Mouse (Mus musculus): ENCODE measurements at regions not wholly inside any gene's neighbourhood (a gene's known extent, or its start where the extent isn't known, plus 50 kb on each side); places are given as distances from the start of the nearest gene placed in this dataset.
"Not testable (repeated sequence)": the region's sequence is repeated elsewhere in the genome, so short reads cannot be mapped to it uniquely, and the experiment has no call there.

GRCm38 (mm10) chr1:41887556-41887955, 808.0 kb upstream of the Pou3f3 start:
- no peak for DNase-seq (ENCODE audit: low read depth, low spot score)

- DNase-seq (ENCODE audit: low read depth, low spot score), result no peak
Observed at GRCm38 (mm10) chr1:41888213-41888612, 807.4 kb upstream of the Pou3f3 start.

GRCm38 (mm10) chr1:41888966-41889365, 806.6 kb upstream of the Pou3f3 start:
- no peak for DNase-seq (ENCODE audit: low read depth, low spot score)

GRCm38 (mm10) chr1:41889940-41890339, 805.6 kb upstream of the Pou3f3 start:
- no peak for DNase-seq (ENCODE audit: low read depth, low spot score)

- DNase-seq (ENCODE audit: low read depth, low spot score), result no peak
Observed at GRCm38 (mm10) chr1:41890714-41891689, 804.6 kb upstream of the Pou3f3 start.

- no peak for DNase-seq (ENCODE audit: low read depth, low spot score)
Observed at GRCm38 (mm10) chr1:41891730-41892129, 803.8 kb upstream of the Pou3f3 start.

- no peak for DNase-seq (ENCODE audit: low read depth, low spot score)
Observed at GRCm38 (mm10) chr1:41892376-41892775, 803.2 kb upstream of the Pou3f3 start.

GRCm38 (mm10) chr1:41897768-41898330, 797.7 kb upstream of the Pou3f3 start:
- DNase-seq (ENCODE audit: low read depth, low spot score), result no peak

GRCm38 (mm10) chr1:41900370-41900769, 795.2 kb upstream of the Pou3f3 start:
- DNase-seq (ENCODE audit: low read depth, low spot score), result no peak

- DNase-seq (ENCODE audit: low read depth, low spot score), result no peak
Observed at GRCm38 (mm10) chr1:41905971-41906370, 789.6 kb upstream of the Pou3f3 start.

GRCm38 (mm10) chr1:41908001-41908807, 787.4 kb upstream of the Pou3f3 start:
- no peak for DNase-seq (ENCODE audit: low read depth, low spot score)

- DNase-seq (ENCODE audit: low read depth, low spot score), result no peak
Observed at GRCm38 (mm10) chr1:41908808-41909110, 786.8 kb upstream of the Pou3f3 start.

- no peak for DNase-seq (ENCODE audit: low read depth, low spot score)
Observed at GRCm38 (mm10) chr1:41909799-41910198, 785.8 kb upstream of the Pou3f3 start.

GRCm38 (mm10) chr1:41916730-41917347, 778.7 kb upstream of the Pou3f3 start:
- no peak for DNase-seq (ENCODE audit: low read depth, low spot score)

- DNase-seq (ENCODE audit: low read depth, low spot score), result not testable (repeated sequence)
Observed at GRCm38 (mm10) chr1:41917807-41918206, 777.8 kb upstream of the Pou3f3 start.

GRCm38 (mm10) chr1:41918394-41919262, 776.9 kb upstream of the Pou3f3 start:
- no peak for DNase-seq (ENCODE audit: low read depth, low spot score)

- no peak for DNase-seq (ENCODE audit: low read depth, low spot score)
Observed at GRCm38 (mm10) chr1:41933777-41934176, 761.8 kb upstream of the Pou3f3 start.

GRCm38 (mm10) chr1:41935912-41936478, 759.6 kb upstream of the Pou3f3 start:
- no peak for DNase-seq (ENCODE audit: low read depth, low spot score)

GRCm38 (mm10) chr1:41960982-41961381, 734.6 kb upstream of the Pou3f3 start:
- DNase-seq (ENCODE audit: low read depth, low spot score), result no peak

GRCm38 (mm10) chr1:41981545-41981944, 714.0 kb upstream of the Pou3f3 start:
- DNase-seq (ENCODE audit: low read depth, low spot score), result peak; percentile 37

Measured in brain, embryonic 18.5 days (tissue).